15 mouse cellular contexts compared by ENCODE assay signal in genomic region chr12:82409686-82410472, GRCm38 (mm10).
A peak's percentile ranks its signal among the peaks of the same experiment; 100 is the strongest.
DNase-seq lines count a peak whose midpoint lies in the region; ATAC-seq lines count a peak whose summit lies in the region.
"Had no signal": no experiment of that assay in that cellular context is flagged by ENCODE, and none has a peak within 500 bp of the region (broad histone marks: within the 10 kb centered on the region; RNA-seq: fewer than 3 reads in every experiment).

No protein-coding gene starts in this region.

- ATAC-seq in forebrain, embryonic 16.5 days: peak; percentile 49
- no peak for ATAC-seq in forebrain, embryonic 12.5 days (ENCODE audit: low FRiP score)
- ATAC-seq in kidney, embryonic 16.5 days (ENCODE audit: low FRiP score, low TSS enrichment): no peak
- ATAC-seq: activated CD4-positive, CD25-positive, alpha-beta regulatory T cell, adult 4 months had no signal

- DNase-seq in kidney, adult 9 months: no peak
- DNase-seq in lung, postnatal 36 days: peak; percentile 32
- no peak for DNase-seq in lung, postnatal 14 days
- DNase-seq in spleen, postnatal 36 days (ENCODE audit: low spot score in 2 of 2): no peak
- DNase-seq: adrenal gland, postnatal 25 days; gastrocnemius, postnatal 10 days; right cerebral cortex, adult 18-20 months; thymus, postnatal 36 days had no signal

- no peaks in the 10 kb centered on the region for H3K36me3 ChIP-seq in forebrain, embryonic 16.5 days (ENCODE audit: control insufficient read depth, insufficient read depth)
- H3K36me3 ChIP-seq in forebrain, embryonic 12.5 days (replicated peaks): peaks cover 4% of the 10 kb centered on the region
- H3K36me3 ChIP-seq in kidney, embryonic 16.5 days (ENCODE audit: insufficient read depth, low read length): peaks cover 10% of the 10 kb centered on the region; the same call in 1 of the 2 replicates
- H3K36me3 ChIP-seq: liver, embryonic 15.5 days had no signal

- H3K27ac ChIP-seq in forebrain, embryonic 16.5 days (ENCODE audit: low read length): no peak overlapping the region
- H3K27ac ChIP-seq in forebrain, embryonic 12.5 days: no peak overlapping the region
- peak overlapping the region; percentile 40; the same call in 1 of the 2 replicates for H3K27ac ChIP-seq in kidney, embryonic 16.5 days (ENCODE audit: low read length)
- H3K27ac ChIP-seq: embryonic facial prominence, embryonic 12.5 days; limb, embryonic 13.5 days; liver, embryonic 15.5 days had no signal

- 59% methylated on average over 7 of the region's 7 CpGs for WGBS in forebrain, embryonic 16.5 days
- 70% methylated on average over 7 of the region's 7 CpGs for WGBS in forebrain, embryonic 12.5 days
- 67% methylated on average over 7 of the region's 7 CpGs for WGBS in kidney, embryonic 16.5 days

- no peak overlapping the region for H3K4me3 ChIP-seq in forebrain, embryonic 16.5 days (replicated peaks; ENCODE audit: low read length)
- H3K4me3 ChIP-seq in forebrain, embryonic 12.5 days (replicated peaks): no peak overlapping the region
- no peak overlapping the region for H3K4me3 ChIP-seq in kidney, embryonic 16.5 days (ENCODE audit: low read length)
- H3K4me3 ChIP-seq: embryonic facial prominence, embryonic 12.5 days; limb, embryonic 13.5 days; liver, embryonic 15.5 days had no signal

- H3K27me3 ChIP-seq in forebrain, embryonic 16.5 days (replicated peaks; ENCODE audit: control insufficient read depth, insufficient read depth, low read length): no peaks in the 10 kb centered on the region
- H3K27me3 ChIP-seq in forebrain, embryonic 12.5 days: no peaks in the 10 kb centered on the region
- no peaks in the 10 kb centered on the region for H3K27me3 ChIP-seq in kidney, embryonic 16.5 days (ENCODE audit: insufficient read depth, low read length)
- H3K27me3 ChIP-seq: embryonic facial prominence, embryonic 12.5 days; limb, embryonic 13.5 days; liver, embryonic 15.5 days had no signal

- peaks cover 19% of the 10 kb centered on the region for H3K4me1 ChIP-seq in forebrain, embryonic 16.5 days (replicated peaks; ENCODE audit: control insufficient read depth, insufficient read depth, low read length)
- H3K4me1 ChIP-seq in forebrain, embryonic 12.5 days: peaks cover 11% of the 10 kb centered on the region
- H3K4me1 ChIP-seq in kidney, embryonic 16.5 days (ENCODE audit: insufficient read depth, low read length): no peaks in the 10 kb centered on the region
- H3K4me1 ChIP-seq: liver, embryonic 15.5 days had no signal

- no peak overlapping the region for H3K9ac ChIP-seq in forebrain, embryonic 16.5 days (replicated peaks; ENCODE audit: low read depth, low read length)
- H3K9ac ChIP-seq in forebrain, embryonic 12.5 days: no peak overlapping the region
- H3K9ac ChIP-seq in kidney, embryonic 16.5 days (replicated peaks; ENCODE audit: low read length): no peak overlapping the region
- H3K9ac ChIP-seq: embryonic facial prominence, embryonic 12.5 days; limb, embryonic 13.5 days; liver, embryonic 15.5 days had no signal

- H3K4me2 ChIP-seq in forebrain, embryonic 16.5 days (ENCODE audit: low read length): no peak overlapping the region
- H3K4me2 ChIP-seq in forebrain, embryonic 12.5 days: no peak overlapping the region
- no peak overlapping the region for H3K4me2 ChIP-seq in kidney, embryonic 16.5 days (replicated peaks; ENCODE audit: low read depth, low read length)
- H3K4me2 ChIP-seq: embryonic facial prominence, embryonic 12.5 days; limb, embryonic 13.5 days; liver, embryonic 15.5 days had no signal

- no peaks in the 10 kb centered on the region for H3K9me3 ChIP-seq in forebrain, embryonic 16.5 days (ENCODE audit: control insufficient read depth, low read length)
- no peaks in the 10 kb centered on the region for H3K9me3 ChIP-seq in forebrain, embryonic 12.5 days
- H3K9me3 ChIP-seq in kidney, embryonic 16.5 days (ENCODE audit: low read length): no peaks in the 10 kb centered on the region
- H3K9me3 ChIP-seq: embryonic facial prominence, embryonic 12.5 days; limb, embryonic 13.5 days; liver, embryonic 15.5 days had no signal
